Mouse (Mus musculus) ES-E14 (cell line): Measurements from ENCODE around the gene Pom121.

Experiments
- CHD2 ChIP-seq: IDR thresholded peaks from 2 replicates; pipeline ENCODE4 v1.6.1; 2014; ENCODE audit warnings: mild to moderate bottlenecking, low read depth, low read length, inconsistent platforms
- HCFC1 ChIP-seq: IDR thresholded peaks from 2 replicates; pipeline ENCODE4 v1.6.1; 2012; ENCODE audit warnings: low read length, inconsistent platforms, borderline replicate concordance; ENCODE audit not compliant: insufficient read depth
- ZC3H11A ChIP-seq: IDR thresholded peaks from 2 replicates; pipeline ENCODE4 v1.6.1; 2012; ENCODE audit warnings: low read depth, mild to moderate bottlenecking, inconsistent platforms, low read length, borderline replicate concordance
- ZNF384 ChIP-seq: IDR thresholded peaks from 2 replicates; pipeline ENCODE4 v1.6.1; 2012; ENCODE audit warnings: low read depth, low read length, inconsistent platforms

DNA sequence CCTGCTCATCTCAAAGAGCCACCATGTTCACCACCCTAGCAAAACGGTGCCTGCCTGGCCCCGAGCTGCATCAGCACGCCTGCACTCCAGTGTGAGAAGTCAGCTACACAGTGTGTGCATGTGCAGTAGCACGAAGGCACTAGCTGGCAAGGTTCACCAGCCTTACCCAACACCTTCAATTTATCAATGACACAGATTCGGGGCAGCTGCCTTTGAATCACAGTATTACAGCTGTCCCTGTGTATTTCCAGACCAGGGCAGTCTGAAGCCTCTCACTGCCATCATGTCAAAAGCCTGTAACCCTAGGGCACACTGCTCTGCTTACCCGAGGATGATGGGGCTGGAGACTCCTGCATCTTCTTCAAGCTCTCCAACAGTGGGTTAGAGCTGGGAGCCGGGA is 11.6 kb downstream of the Pom121 start:
- TF ChIP-seq ZC3H11A, result no peak
- TF ChIP-seq HCFC1, result no peak
- TF ChIP-seq ZNF384, result no peak
- TF ChIP-seq CHD2, result no peak
